Mouse (Mus musculus) liver, embryonic 12.5 days (tissue): ENCODE measurements around the gene Casr. TPM values are rescaled to one million over a fixed set of nuclear protein-coding genes. Genes with fewer than 3 reads are reported as not detected.

Experiments used
- ATAC-seq: fragments of 200-750 bp; cut with Nextera tagmentation; 2 replicates; pipeline ENCODE4 v1.8.0; 2017; ENCODE audit warnings: moderate number of reproducible peaks, mild to moderate bottlenecking, moderate library complexity
- H3K27ac ChIP-seq: fragments of 300-500 bp; sonication (generic); 2 replicates; pipeline ENCODE4 v1.5.1; 2016; ENCODE audit warnings: mild to moderate bottlenecking
- H3K27me3 ChIP-seq: fragments of 300-500 bp; sonication (generic); replicated peaks from 2 replicates; pipeline ENCODE4 v1.6.1; 2016; ENCODE audit warnings: mild to moderate bottlenecking, moderate library complexity
- H3K36me3 ChIP-seq: fragments of 300-500 bp; sonication (generic); 2 replicates; pipeline ENCODE4 v1.6.1; 2016; ENCODE audit warnings: mild to moderate bottlenecking, moderate library complexity
- H3K4me1 ChIP-seq: fragments of 300-500 bp; sonication (generic); 2 replicates; pipeline ENCODE4 v1.6.1; 2016
- H3K4me2 ChIP-seq: fragments of 300-500 bp; sonication (generic); 2 replicates; pipeline ENCODE4 v1.6.1; 2016; ENCODE audit warnings: mild to moderate bottlenecking, moderate library complexity
- H3K4me3 ChIP-seq: fragments of 300-500 bp; sonication (generic); 2 replicates; pipeline ENCODE4 v1.5.1; 2016; ENCODE audit warnings: mild to moderate bottlenecking, moderate library complexity
- H3K9ac ChIP-seq: fragments of 300-500 bp; sonication (generic); 2 replicates; pipeline ENCODE4 v1.6.1; 2016; ENCODE audit warnings: mild to moderate bottlenecking, moderate library complexity
- H3K9me3 ChIP-seq: fragments of 300-500 bp; sonication (generic); replicated peaks from 2 replicates; pipeline ENCODE4 v1.6.1; 2016; ENCODE audit warnings: mild to moderate bottlenecking, moderate library complexity
- WGBS: fragments of 180-500 bp; shearing (Covaris S2); methylation state at CpG from one replicate; pipeline ENCODE4 v1.1.7; 2016; ENCODE audit not compliant: insufficient replicate concordance; 5-methylcytosine and 5-hydroxymethylcytosine counted together
- polyA plus RNA-seq: library from polyadenylated mRNA; unstranded; fragments of >200 nt; fragmentation: Nextera tagmentation; extraction: Ambion mirVana; gene quantifications from 2 replicates; pipeline ENCODE4 v1.2.1, GENCODE M21; 2016

The Casr gene
- not detected in 2 replicates for polyA plus RNA-seq

GRCm38 (mm10) chr16:36561386-36562338, at the start of gene Casr:
Gene Casr, minus strand, starts transcription at chr16:36562141.
- H3K9ac ChIP-seq, result no peak within 1 kb of the TSS
- no peaks in the 10 kb centered on the region for H3K9me3 ChIP-seq
- no peak within 1 kb of the TSS for H3K27ac ChIP-seq
- WGBS, result 6% methylated on average over 36 of the region's 36 CpGs
- no peaks in the 10 kb centered on the region for H3K36me3 ChIP-seq
- peak within 1 kb of the TSS; percentile 47 for H3K4me2 ChIP-seq
- no peaks in the 10 kb centered on the region for H3K4me1 ChIP-seq
- H3K4me3 ChIP-seq, result peak within 1 kb of the TSS; percentile 21
- peaks cover 35% of the 10 kb centered on the region for H3K27me3 ChIP-seq
- no peak for ATAC-seq

- no peaks in the 10 kb centered on the region for H3K9me3 ChIP-seq
- H3K4me3 ChIP-seq, result no peak overlapping the region
- no peaks in the 10 kb centered on the region; the same call in 1 of the 2 replicates for H3K27me3 ChIP-seq
- no peak for ATAC-seq
- H3K4me2 ChIP-seq, result no peak overlapping the region
- WGBS, result 57% methylated on average over 3 of the region's 3 CpGs
- no peaks in the 10 kb centered on the region for H3K4me1 ChIP-seq
- H3K27ac ChIP-seq, result no peak overlapping the region
- H3K36me3 ChIP-seq, result no peaks in the 10 kb centered on the region
- H3K9ac ChIP-seq, result no peak overlapping the region
Observed at GRCm38 (mm10) chr16:36602632-36603031, 40.7 kb upstream of the Casr start.

- no peak for ATAC-seq
Observed at GRCm38 (mm10) chr16:36598265-36598664, 36.3 kb upstream of the Casr start.

GRCm38 (mm10) chr16:36596671-36597410, 34.9 kb upstream of the Casr start:
- no peak overlapping the region for H3K27ac ChIP-seq
- H3K9ac ChIP-seq, result no peak overlapping the region
- H3K36me3 ChIP-seq, result no peaks in the 10 kb centered on the region
- H3K4me3 ChIP-seq, result no peak overlapping the region
- WGBS, result 69% methylated on average over 10 of the region's 10 CpGs
- H3K9me3 ChIP-seq, result no peaks in the 10 kb centered on the region
- H3K4me2 ChIP-seq, result no peak overlapping the region
- no peaks in the 10 kb centered on the region for H3K4me1 ChIP-seq
- no peaks in the 10 kb centered on the region; the same call in 1 of the 2 replicates for H3K27me3 ChIP-seq
- ATAC-seq, result no peak

More at GRCm38 (mm10) chr16:36598265-36598664, 36.3 kb upstream of the Casr start:
- Histone ChIP-seq H3K4me2 (no peak overlapping the region), H3K27me3 (no peaks in the 10 kb centered on the region; the same call in 1 of the 2 replicates), H3K4me3 (no peak overlapping the region), H3K4me1 (no peaks in the 10 kb centered on the region), H3K9me3 (no peaks in the 10 kb centered on the region), H3K36me3 (no peaks in the 10 kb centered on the region), H3K27ac (no peak overlapping the region), H3K9ac (no peak overlapping the region)
- WGBS, result 64% methylated on average over 4 of the region's 4 CpGs

GRCm38 (mm10) chr16:36589898-36590297, 28.0 kb upstream of the Casr start:
- Histone ChIP-seq H3K9ac (no peak overlapping the region), H3K27ac (no peak overlapping the region), H3K4me2 (no peak overlapping the region), H3K9me3 (no peaks in the 10 kb centered on the region), H3K36me3 (no peaks in the 10 kb centered on the region), H3K4me1 (no peaks in the 10 kb centered on the region), H3K27me3 (no peaks in the 10 kb centered on the region), H3K4me3 (no peak overlapping the region)
- WGBS, result 48% methylated on average over 1 of the region's 1 CpGs
- no peak for ATAC-seq

GRCm38 (mm10) chr16:36587971-36588370, 26.0 kb upstream of the Casr start:
- H3K9ac ChIP-seq, result no peak overlapping the region
- no peak overlapping the region for H3K27ac ChIP-seq
- H3K4me1 ChIP-seq, result no peaks in the 10 kb centered on the region
- H3K36me3 ChIP-seq, result no peaks in the 10 kb centered on the region
- 20% methylated on average over 4 of the region's 4 CpGs for WGBS
- H3K4me2 ChIP-seq, result no peak overlapping the region
- ATAC-seq, result no peak
- H3K27me3 ChIP-seq, result no peaks in the 10 kb centered on the region
- no peak overlapping the region for H3K4me3 ChIP-seq
- no peaks in the 10 kb centered on the region for H3K9me3 ChIP-seq

- Histone ChIP-seq H3K9me3 (no peaks in the 10 kb centered on the region), H3K27ac (no peak overlapping the region), H3K9ac (no peak overlapping the region), H3K4me2 (no peak overlapping the region), H3K4me3 (no peak overlapping the region), H3K27me3 (no peaks in the 10 kb centered on the region), H3K4me1 (no peaks in the 10 kb centered on the region), H3K36me3 (no peaks in the 10 kb centered on the region)
- ATAC-seq, result no peak
- WGBS, result 43% methylated on average over 3 of the region's 3 CpGs
Observed at GRCm38 (mm10) chr16:36582073-36582472, 20.1 kb upstream of the Casr start.

- Histone ChIP-seq H3K4me1 (no peaks in the 10 kb centered on the region), H3K9me3 (no peaks in the 10 kb centered on the region), H3K27me3 (no peaks in the 10 kb centered on the region), H3K9ac (no peak overlapping the region), H3K36me3 (no peaks in the 10 kb centered on the region), H3K4me2 (no peak overlapping the region), H3K4me3 (no peak overlapping the region), H3K27ac (no peak overlapping the region)
- 55% methylated on average over 8 of the region's 8 CpGs for WGBS
- ATAC-seq, result no peak
Observed at GRCm38 (mm10) chr16:36571942-36572341, 10.0 kb upstream of the Casr start.

- ATAC-seq, result no peak
- Histone ChIP-seq H3K36me3 (no peaks in the 10 kb centered on the region), H3K27ac (no peak overlapping the region), H3K4me1 (no peaks in the 10 kb centered on the region), H3K4me3 (no peak overlapping the region), H3K9ac (no peak overlapping the region), H3K9me3 (no peaks in the 10 kb centered on the region), H3K4me2 (no peak overlapping the region), H3K27me3 (peaks cover 35% of the 10 kb centered on the region)
- 70% methylated on average over 6 of the region's 6 CpGs for WGBS
Observed at GRCm38 (mm10) chr16:36559573-36559972, 2.4 kb downstream of the Casr start.

- no peak for ATAC-seq
- no peaks in the 10 kb centered on the region for H3K4me1 ChIP-seq
- no peak overlapping the region for H3K4me3 ChIP-seq
- H3K9me3 ChIP-seq, result peaks cover 4% of the 10 kb centered on the region; the same call in 1 of the 2 replicates
- no peaks in the 10 kb centered on the region for H3K36me3 ChIP-seq
- H3K27ac ChIP-seq, result no peak overlapping the region
- H3K4me2 ChIP-seq, result no peak overlapping the region
- H3K9ac ChIP-seq, result no peak overlapping the region
- 62% methylated on average over 10 of the region's 10 CpGs for WGBS
- peaks cover 14% of the 10 kb centered on the region for H3K27me3 ChIP-seq
Observed at GRCm38 (mm10) chr16:36555672-36556165, 6.2 kb downstream of the Casr start.

GRCm38 (mm10) chr16:36553624-36554023, 8.3 kb downstream of the Casr start:
- Histone ChIP-seq H3K4me3 (no peak overlapping the region), H3K9me3 (peaks cover 4% of the 10 kb centered on the region; the same call in 1 of the 2 replicates), H3K36me3 (no peaks in the 10 kb centered on the region), H3K4me2 (no peak overlapping the region), H3K9ac (no peak overlapping the region), H3K4me1 (no peaks in the 10 kb centered on the region), H3K27ac (no peak overlapping the region), H3K27me3 (no peaks in the 10 kb centered on the region)
- ATAC-seq, result no peak
- WGBS, result 76% methylated on average over 3 of the region's 3 CpGs

GRCm38 (mm10) chr16:36545333-36545732, 16.6 kb downstream of the Casr start:
- H3K4me1 ChIP-seq, result no peaks in the 10 kb centered on the region
- no peak overlapping the region for H3K27ac ChIP-seq
- no peaks in the 10 kb centered on the region for H3K27me3 ChIP-seq
- no peaks in the 10 kb centered on the region for H3K36me3 ChIP-seq
- ATAC-seq, result no peak
- no peak overlapping the region for H3K9ac ChIP-seq
- WGBS, result 64% methylated on average over 4 of the region's 4 CpGs
- H3K4me2 ChIP-seq, result no peak overlapping the region
- no peak overlapping the region for H3K4me3 ChIP-seq
- H3K9me3 ChIP-seq, result no peaks in the 10 kb centered on the region
